Mouse (Mus musculus): ENCODE measurements at regions not wholly inside any gene's neighbourhood (a gene's known extent, or its start where the extent isn't known, plus 50 kb on each side); places are given as distances from the start of the nearest gene placed in this dataset.

DNA sequence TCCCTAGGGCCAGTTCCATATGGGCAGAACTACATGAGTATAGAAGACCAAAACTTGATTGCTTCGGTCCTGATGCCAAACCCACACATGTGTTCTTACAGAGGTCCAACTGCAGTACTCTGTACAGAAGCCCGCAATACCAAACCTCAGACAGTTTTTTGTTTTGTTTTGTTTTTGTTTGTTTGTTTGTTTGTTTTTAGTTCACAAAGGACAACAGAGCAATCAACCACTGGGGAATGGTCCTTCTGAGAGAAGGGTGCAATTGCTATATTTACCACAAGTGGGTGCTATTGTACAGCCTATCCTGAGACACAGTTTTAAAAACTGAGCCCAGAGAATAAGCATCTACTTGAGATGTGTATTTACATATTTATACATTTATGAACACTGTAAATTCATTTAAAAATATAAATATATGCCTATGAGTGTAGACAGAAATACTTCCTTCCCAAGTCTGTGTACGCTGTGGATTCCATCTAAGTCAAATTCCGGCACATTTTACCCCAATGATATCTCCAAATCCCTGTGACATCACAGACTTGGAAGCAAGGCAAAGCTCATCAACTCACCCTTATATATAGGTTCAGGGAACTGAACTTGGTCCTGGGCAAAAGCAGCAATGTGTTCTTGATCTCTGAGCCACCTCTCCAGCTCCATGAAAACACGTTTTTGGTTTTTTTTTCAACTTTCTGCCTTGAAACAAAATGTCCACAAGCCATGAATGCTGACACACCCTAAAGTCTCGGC lies 101.3 kb upstream of the A26c2 start:
- no peaks in the 10 kb centered on the region for H3K9me3 ChIP-seq (replicated peaks)
- H3K36me3 ChIP-seq: no peaks in the 10 kb centered on the region
- peak; percentile 59 for ATAC-seq (ENCODE audit: low FRiP score)
- no peak overlapping the region for H3K9ac ChIP-seq
- no peaks in the 10 kb centered on the region for H3K4me1 ChIP-seq
- no peaks in the 10 kb centered on the region for H3K27me3 ChIP-seq
- no peak overlapping the region for H3K4me3 ChIP-seq
- H3K4me2 ChIP-seq (replicated peaks): no peak overlapping the region
- 70% methylated on average over 6 of the region's 6 CpGs for WGBS
- no peak overlapping the region for H3K27ac ChIP-seq

DNA sequence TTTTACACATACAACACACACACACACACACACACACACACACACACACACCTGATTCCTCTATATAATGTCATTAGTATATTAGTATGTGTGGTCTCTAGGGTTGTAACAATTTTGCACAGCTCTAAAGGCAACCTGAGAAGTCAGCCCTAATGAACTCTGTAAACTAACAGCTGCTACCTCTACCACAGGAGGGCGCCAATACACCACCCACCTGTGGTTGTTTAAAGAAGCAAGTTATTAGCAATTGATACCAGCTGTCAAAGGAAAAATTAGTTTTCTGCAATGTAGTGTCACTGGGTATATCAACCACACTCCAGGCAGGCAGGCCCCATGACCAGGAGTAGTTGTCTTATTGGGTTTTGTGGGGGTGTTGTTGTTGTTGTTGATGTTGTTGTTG lies 98.8 kb upstream of the A26c2 start:
- Histone ChIP-seq H3K9ac (no peak overlapping the region), H3K9me3 (replicated peaks) (no peaks in the 10 kb centered on the region), H3K36me3 (no peaks in the 10 kb centered on the region), H3K4me3 (no peak overlapping the region), H3K27ac (no peak overlapping the region), H3K4me1 (no peaks in the 10 kb centered on the region), H3K27me3 (no peaks in the 10 kb centered on the region), H3K4me2 (replicated peaks) (no peak overlapping the region)
- peak; percentile 32; the same call in 1 of the 2 replicates for ATAC-seq (ENCODE audit: low FRiP score)
- WGBS: 0% methylated on average over 1 of the region's 1 CpGs

DNA sequence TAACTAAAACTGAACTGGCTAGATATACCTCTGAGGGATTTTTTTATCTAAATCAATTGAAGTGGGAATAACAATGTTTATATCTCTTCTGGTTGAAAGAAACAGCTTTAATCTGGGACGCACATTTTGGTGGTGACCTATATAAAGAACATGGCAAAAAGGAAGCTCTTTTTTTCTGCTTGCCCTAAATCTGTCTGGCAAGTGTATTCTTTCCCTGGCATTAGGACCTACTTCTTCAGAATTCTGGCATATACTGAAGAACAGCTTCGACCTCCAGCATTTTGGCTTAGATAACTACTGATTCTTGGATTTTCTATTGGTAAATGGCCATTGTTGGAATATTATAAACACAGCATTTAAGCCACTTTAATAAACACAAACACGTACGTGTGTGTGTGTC lies 70.9 kb upstream of the A26c2 start:
- Histone ChIP-seq H3K4me2 (replicated peaks) (no peak overlapping the region), H3K36me3 (no peaks in the 10 kb centered on the region), H3K9ac (no peak overlapping the region), H3K4me1 (no peaks in the 10 kb centered on the region), H3K27ac (no peak overlapping the region), H3K9me3 (replicated peaks) (no peaks in the 10 kb centered on the region), H3K27me3 (no peaks in the 10 kb centered on the region), H3K4me3 (no peak overlapping the region)
- no peak for ATAC-seq (ENCODE audit: low FRiP score)
- WGBS: 82% methylated on average over 4 of the region's 4 CpGs

DNA sequence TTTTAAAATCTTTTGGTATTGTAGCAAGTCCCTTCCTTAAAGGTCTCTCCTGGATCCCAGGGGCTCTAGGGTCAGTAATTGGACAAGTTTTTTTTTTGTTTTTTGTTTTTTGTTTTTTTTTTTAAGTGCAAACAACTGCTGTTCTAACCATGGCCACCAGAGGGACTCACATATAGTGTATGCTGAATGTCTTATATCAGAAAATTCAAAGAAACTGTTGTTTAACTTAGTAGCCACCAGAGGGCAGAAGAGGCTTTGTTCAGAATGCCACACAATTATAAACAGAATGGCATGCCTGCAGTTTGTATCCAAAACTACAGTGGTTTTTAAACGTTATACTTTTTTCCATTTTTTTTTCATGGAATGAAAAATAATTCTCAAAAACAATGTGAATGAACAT lies 53.6 kb upstream of the A26c2 start:
- 14% methylated on average over 1 of the region's 1 CpGs for WGBS
- H3K27ac ChIP-seq: no peak overlapping the region
- no peak for ATAC-seq (ENCODE audit: low FRiP score)
- H3K4me3 ChIP-seq: no peak overlapping the region
- no peak overlapping the region for H3K9ac ChIP-seq
- H3K9me3 ChIP-seq (replicated peaks): no peaks in the 10 kb centered on the region; the same call in 1 of the 2 replicates
- H3K4me1 ChIP-seq: no peaks in the 10 kb centered on the region
- H3K36me3 ChIP-seq: no peaks in the 10 kb centered on the region
- H3K4me2 ChIP-seq (replicated peaks): no peak overlapping the region
- H3K27me3 ChIP-seq: no peaks in the 10 kb centered on the region
